Mouse (Mus musculus): Measurements from ENCODE around the gene Olfr281. TPM values are rescaled to one million over a fixed set of nuclear protein-coding genes. Genes with fewer than 3 reads are reported as not detected.

The Olfr281 gene
- total RNA-seq, 1 experiment from 2014 or later, result not detected

- no peak for DNase-seq
Observed at GRCm38 (mm10) chr15:98486433-98487021, 34.1 kb downstream of the Olfr281 start.

GRCm38 (mm10) chr15:98491332-98491731 lies 38.9 kb downstream of the Olfr281 start:
- no peak for DNase-seq

DNA sequence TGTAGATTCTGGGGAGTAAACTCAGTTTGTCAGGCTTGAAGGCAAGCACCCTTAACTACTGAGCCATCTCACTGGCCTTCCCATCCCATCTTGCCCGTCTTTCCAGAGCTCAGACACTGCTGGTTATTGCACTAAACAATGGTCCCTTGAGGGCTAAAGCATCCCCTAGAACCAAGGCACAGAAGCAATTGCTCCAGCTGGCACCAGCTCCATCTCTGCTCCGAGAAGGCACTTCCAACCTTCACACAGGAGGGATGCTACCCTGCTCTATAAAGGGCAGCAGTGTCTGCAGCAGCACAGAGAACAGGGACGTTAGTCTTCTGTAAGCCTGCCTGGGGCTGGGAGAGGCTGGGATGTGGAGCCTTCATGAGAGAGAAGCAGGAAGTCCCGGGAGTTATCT lies 39.7 kb downstream of the Olfr281 start, which contains the start of gene Olfr279:
Olfr279 (plus strand) TSS at position 301 of the 400 bp plus-strand sequence.
- no peak for DNase-seq

- DNase-seq, result no peak
Observed at GRCm38 (mm10) chr15:98497631-98498030, 45.2 kb downstream of the Olfr281 start.

DNA sequence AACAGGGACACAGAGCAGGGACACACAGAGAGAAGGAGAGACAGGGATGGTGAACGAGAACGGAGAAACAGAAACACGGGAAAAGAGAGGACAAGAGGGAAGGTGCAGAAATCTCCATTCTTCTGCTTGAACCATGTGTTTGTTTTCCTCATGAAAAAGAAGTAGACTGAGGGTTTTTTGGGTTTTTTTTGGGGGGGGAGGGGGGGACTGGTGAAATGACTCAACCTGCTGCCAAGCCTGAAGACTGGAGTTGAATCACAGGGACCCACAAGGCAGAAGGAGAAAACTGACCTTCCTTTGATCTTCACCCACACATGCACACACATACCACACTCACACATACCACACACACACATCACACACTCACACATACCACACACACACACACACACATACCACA lies 50.9 kb downstream of the Olfr281 start:
- DNase-seq, result no peak

DNA sequence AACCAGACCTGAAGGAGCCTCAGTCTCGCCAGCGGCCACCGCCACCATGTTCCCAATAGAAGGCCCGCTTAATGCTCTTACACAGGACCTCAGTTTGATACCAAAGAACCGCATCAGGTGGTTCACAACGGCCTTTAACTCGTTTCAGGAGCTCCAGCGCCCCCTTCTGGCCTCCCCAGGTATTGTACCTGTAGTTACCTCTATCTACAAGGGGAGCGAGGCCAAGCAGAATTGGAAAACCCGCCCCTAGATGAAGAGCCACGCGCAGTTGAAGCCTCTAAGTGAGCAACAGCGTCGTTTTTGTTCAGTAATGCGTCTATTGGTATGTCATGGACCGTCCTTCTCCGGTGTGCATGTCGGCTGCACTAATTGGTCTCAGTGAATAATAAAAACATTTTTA lies 52.1 kb downstream of the Olfr281 start:
- peak; percentile 86 for DNase-seq

DNA sequence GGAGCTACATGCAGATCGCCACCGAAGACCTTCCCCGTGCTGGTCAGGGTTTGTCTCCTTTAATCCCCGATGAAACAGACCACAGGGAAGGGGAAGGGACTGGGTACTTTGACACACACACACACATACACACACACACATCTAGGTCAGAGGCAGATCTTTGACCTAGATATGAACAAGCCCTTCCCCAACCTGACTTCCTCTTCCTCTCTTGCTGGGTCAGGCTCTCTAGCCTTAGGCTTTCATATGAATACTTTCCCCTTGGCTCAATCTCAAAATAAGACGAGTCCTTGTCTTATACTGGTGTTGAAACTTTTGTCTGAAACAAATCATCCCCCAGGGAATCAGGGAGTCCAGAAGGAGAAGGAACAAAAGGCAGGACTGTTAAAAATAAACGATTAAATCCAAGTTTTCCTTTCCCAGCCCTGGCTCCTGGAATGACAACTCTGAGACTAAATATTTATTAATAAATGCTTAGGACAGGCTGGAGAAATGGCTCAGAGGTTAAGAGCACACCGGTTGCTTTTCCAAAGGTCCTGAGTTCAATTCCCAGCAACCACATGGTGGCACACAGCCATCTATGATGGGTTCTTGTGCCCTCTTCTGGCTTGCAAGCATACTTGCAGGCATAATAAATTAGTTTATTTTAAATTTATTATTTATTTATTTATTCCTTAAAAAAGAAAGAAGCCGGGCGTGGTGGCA lies 54.0 kb downstream of the Olfr281 start:
- no peak for DNase-seq

DNA sequence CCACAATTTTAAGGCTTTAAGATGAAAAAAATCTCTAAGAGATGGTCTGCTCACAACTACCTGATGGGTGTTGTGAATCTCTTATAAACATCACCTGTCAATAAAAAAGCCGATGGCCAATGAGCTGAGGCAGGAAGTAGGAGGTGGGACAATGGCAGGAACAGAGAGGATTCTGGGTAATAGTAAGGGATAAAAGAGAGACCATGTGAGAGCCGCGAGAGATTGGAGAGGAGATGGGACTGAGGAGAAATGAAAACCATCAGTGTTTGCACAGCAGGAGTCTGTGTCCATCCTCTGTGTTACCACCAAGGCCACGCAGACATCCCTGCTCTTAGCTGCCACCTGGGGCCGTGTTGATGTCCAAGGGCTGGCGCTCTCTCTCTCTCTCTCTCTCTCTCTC lies 54.9 kb downstream of the Olfr281 start:
- DNase-seq, result no peak

- no peak for DNase-seq
Observed at GRCm38 (mm10) chr15:98509387-98509786, 57.0 kb downstream of the Olfr281 start.

Other genes starting within 250 kb of the Olfr281 start
- not detected in 2 replicates for gene Gm44579, start 231.6 kb upstream of the Olfr281 start, total RNA-seq (2021)
- gene Olfr287, start 231.5 kb upstream of the Olfr281 start, total RNA-seq (2021), result not detected in 2 replicates
- gene Olfr286, start 218.1 kb upstream of the Olfr281 start, total RNA-seq (2021), result not detected in 2 replicates
- gene H1fnt, start 195.3 kb upstream of the Olfr281 start, total RNA-seq (2021), result not detected in 2 replicates
- 4.6 and 5.8 TPM in 2 replicates for gene Zfp641, start 156.4 kb upstream of the Olfr281 start, total RNA-seq (2021)
- not detected in 2 replicates for gene Olfr285, start 135.2 kb upstream of the Olfr281 start, total RNA-seq (2021)
- gene Olfr284, start 111.6 kb upstream of the Olfr281 start, total RNA-seq (2021), result not detected in 2 replicates
- not detected in 2 replicates for gene Olfr283, start 71.6 kb upstream of the Olfr281 start, total RNA-seq (2021)
- not detected in 2 replicates for gene Olfr282, start 21.4 kb upstream of the Olfr281 start, total RNA-seq (2021)
- gene OR5BS1P, start 17.3 kb downstream of the Olfr281 start, total RNA-seq (2021), result not detected in 2 replicates
- gene Lalba, start 30.1 kb downstream of the Olfr281 start, total RNA-seq (2021), result not detected in 2 replicates
- gene Olfr279, start 39.8 kb downstream of the Olfr281 start, total RNA-seq (2021), result not detected in 2 replicates
- gene Kansl2, start 81.7 kb downstream of the Olfr281 start, total RNA-seq (2021), result 72.5 and 85.8 TPM in 2 replicates
- gene Ccnt1, start 118.3 kb downstream of the Olfr281 start, total RNA-seq (2021), result 57.0 and 57.3 TPM in 2 replicates
- 1.1 TPM in 1 of 2 replicates, not detected in the other for gene 4930415O20Rik, start 118.4 kb downstream of the Olfr281 start, total RNA-seq (2021)
- gene Adcy6, start 157.5 kb downstream of the Olfr281 start, total RNA-seq (2021), result 73.8 and 86.1 TPM in 2 replicates
- 12.0 and 18.2 TPM in 2 replicates for gene Cacnb3, start 178.3 kb downstream of the Olfr281 start, total RNA-seq (2021)
- 85.2 and 87.5 TPM in 2 replicates for gene Ddx23, start 210.3 kb downstream of the Olfr281 start, total RNA-seq (2021)
- 2.1 and 3.6 TPM in 2 replicates for gene Rnd1, start 224.9 kb downstream of the Olfr281 start, total RNA-seq (2021)

All from adrenal gland, postnatal 14 days (tissue).